Mouse (Mus musculus) liver, postnatal 0 days (tissue): ENCODE data around the gene Cdc34b. TPM values are rescaled to one million over a fixed set of nuclear protein-coding genes. Genes with fewer than 3 reads are reported as not detected.

Source experiments
- ATAC-seq: fragments of 200-750 bp; cut with Nextera tagmentation; 2 replicates; pipeline ENCODE4 v1.8.0; 2017; ENCODE audit warnings: mild to moderate bottlenecking, moderate library complexity
- DNase-seq: peaks from one replicate; pipeline ENCODE4 v3.0.0-alpha.2; 2016
- H3K27ac ChIP-seq: fragments of 300-500 bp; sonication (generic); 2 replicates; pipeline ENCODE4 v1.5.1; 2014; ENCODE audit warnings: antibody characterized with exemption, moderate library complexity, mild to moderate bottlenecking, low read depth
- H3K27me3 ChIP-seq: fragments of 300-500 bp; sonication (generic); 2 replicates; pipeline ENCODE4 v1.6.1; 2014; ENCODE audit warnings: low read length, control low read depth, mixed read lengths; ENCODE audit not compliant: insufficient read depth
- H3K36me3 ChIP-seq: fragments of 300-500 bp; sonication (generic); replicated peaks from 2 replicates; pipeline ENCODE4 v1.6.1; 2014; ENCODE audit warnings: mild to moderate bottlenecking, control low read depth, low read length, moderate library complexity, mixed read lengths; ENCODE audit not compliant: insufficient read depth
- H3K4me1 ChIP-seq: fragments of 300-500 bp; sonication (generic); 2 replicates; pipeline ENCODE4 v1.6.1; 2014; ENCODE audit warnings: antibody characterized with exemption, mild to moderate bottlenecking, control low read depth; ENCODE audit not compliant: insufficient read depth
- H3K4me2 ChIP-seq: fragments of 300-500 bp; sonication (generic); 2 replicates; pipeline ENCODE4 v1.6.1; 2014; ENCODE audit warnings: low read depth, mild to moderate bottlenecking, low read length, moderate library complexity, mixed read lengths
- H3K4me3 ChIP-seq: fragments of 300-500 bp; sonication (generic); 2 replicates; pipeline ENCODE4 v1.5.1; 2014; ENCODE audit warnings: low read depth, low read length
- H3K9ac ChIP-seq: fragments of 300-500 bp; sonication (generic); replicated peaks from 2 replicates; pipeline ENCODE4 v1.6.1; 2014; ENCODE audit warnings: mild to moderate bottlenecking, moderate library complexity
- H3K9me3 ChIP-seq: fragments of 300-500 bp; sonication (generic); 2 replicates; pipeline ENCODE4 v1.6.1; 2016; ENCODE audit warnings: mild to moderate bottlenecking, control low read depth, low read length, mixed read lengths
- CTCF ChIP-seq: sonication (generic); IDR thresholded peaks from 2 replicates; pipeline ENCODE4 v1.5.1; 2016; ENCODE audit warnings: antibody characterized with exemption, low read depth
- EP300 ChIP-seq: IDR thresholded peaks from 2 replicates; pipeline ENCODE4 v1.6.1; 2016; ENCODE audit warnings: antibody characterized with exemption, low read depth, mild to moderate bottlenecking
- WGBS: fragments of 180-500 bp; shearing (Covaris S2); extraction: QIAGEN DNeasy Blood & Tissue Kit; methylation state at CpG from one replicate; pipeline ENCODE4 v1.1.7; 2014; ENCODE audit not compliant: insufficient replicate concordance; 5-methylcytosine and 5-hydroxymethylcytosine counted together
- polyA plus RNA-seq: library from polyadenylated mRNA; unstranded; fragments of >200 nt; fragmentation: Nextera tagmentation; extraction: Ambion mirVana; gene quantifications from 2 replicates; pipeline ENCODE4 v1.2.1, GENCODE M21; 2015

Gene Cdc34b
- polyA plus RNA-seq, 1 experiment from 2014 or later = not detected

DNA sequence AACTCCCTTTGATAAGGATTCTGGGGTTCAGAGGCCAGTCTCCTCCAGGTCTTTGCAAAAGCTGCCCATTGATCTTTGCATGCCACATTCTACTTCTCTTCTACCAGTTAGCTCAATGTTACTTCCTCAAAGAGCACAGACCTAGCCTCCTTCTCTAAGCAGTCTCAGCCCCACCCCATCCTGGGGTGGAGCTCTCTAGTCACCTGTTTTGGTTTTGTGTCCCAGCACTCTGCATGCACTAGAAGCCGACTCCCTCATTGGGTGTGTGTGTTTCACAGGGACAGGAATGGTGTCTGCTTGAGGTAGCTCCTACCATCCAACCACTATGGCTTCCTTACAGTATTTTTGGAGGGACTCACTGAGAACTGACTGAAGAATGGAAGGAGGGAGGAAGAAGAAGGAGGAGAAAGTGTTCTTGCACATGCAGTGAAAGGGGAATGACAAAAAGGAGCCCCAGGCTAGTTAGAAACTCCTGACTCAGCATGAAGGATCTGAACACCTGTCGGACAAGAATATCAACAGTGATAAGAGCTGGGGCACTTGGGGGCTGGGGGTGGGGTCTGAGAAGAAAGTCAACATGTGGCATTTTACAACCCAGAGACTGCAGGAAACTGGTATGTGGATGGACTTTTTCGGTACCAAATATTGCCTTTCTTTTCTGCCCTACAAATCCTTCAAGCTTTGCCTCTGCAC lies 30.9 kb downstream of the Cdc34b start:
- DNase-seq (no peak), ATAC-seq (no peak)
- Histone ChIP-seq H3K4me1 (no peaks in the 10 kb centered on the region), H3K36me3 (no peaks in the 10 kb centered on the region), H3K9me3 (no peaks in the 10 kb centered on the region), H3K9ac (no peak overlapping the region), H3K4me2 (no peak overlapping the region), H3K4me3 (no peak overlapping the region), H3K27me3 (no peaks in the 10 kb centered on the region), H3K27ac (no peak overlapping the region)
- WGBS = 57% methylated on average over 3 of the region's 3 CpGs
- no peak for TF ChIP-seq CTCF
- TF ChIP-seq EP300 = no peak

DNA sequence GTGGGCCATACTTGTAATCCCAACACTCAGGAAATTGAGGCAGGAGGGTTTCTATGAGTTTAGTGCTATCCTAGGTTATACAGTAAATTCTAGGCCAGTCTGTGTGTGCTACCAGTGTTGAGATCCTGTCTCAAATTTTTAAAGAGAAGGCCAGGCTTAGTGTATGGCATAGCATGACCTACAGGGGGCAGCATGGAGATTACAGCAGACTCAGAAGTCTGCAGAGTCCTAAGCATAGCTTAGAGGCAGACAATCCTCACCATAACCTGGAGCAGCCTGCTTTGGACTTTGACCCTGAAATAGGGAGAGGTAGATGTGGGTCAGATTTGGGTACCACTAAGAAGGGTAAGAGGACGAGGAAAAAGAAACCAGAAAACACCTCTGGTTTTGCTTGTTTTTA lies 32.3 kb downstream of the Cdc34b start:
- H3K9ac ChIP-seq = no peak overlapping the region
- H3K27ac ChIP-seq = no peak overlapping the region
- no peaks in the 10 kb centered on the region for H3K9me3 ChIP-seq
- no peak for TF ChIP-seq EP300
- peak; percentile 41 for TF ChIP-seq CTCF
- H3K4me1 ChIP-seq = no peaks in the 10 kb centered on the region
- ATAC-seq (no peak), DNase-seq (no peak)
- no peaks in the 10 kb centered on the region for H3K27me3 ChIP-seq
- H3K4me3 ChIP-seq = no peak overlapping the region
- H3K4me2 ChIP-seq = no peak overlapping the region
- 70% methylated on average over 1 of the region's 1 CpGs for WGBS
- H3K36me3 ChIP-seq = no peaks in the 10 kb centered on the region

DNA sequence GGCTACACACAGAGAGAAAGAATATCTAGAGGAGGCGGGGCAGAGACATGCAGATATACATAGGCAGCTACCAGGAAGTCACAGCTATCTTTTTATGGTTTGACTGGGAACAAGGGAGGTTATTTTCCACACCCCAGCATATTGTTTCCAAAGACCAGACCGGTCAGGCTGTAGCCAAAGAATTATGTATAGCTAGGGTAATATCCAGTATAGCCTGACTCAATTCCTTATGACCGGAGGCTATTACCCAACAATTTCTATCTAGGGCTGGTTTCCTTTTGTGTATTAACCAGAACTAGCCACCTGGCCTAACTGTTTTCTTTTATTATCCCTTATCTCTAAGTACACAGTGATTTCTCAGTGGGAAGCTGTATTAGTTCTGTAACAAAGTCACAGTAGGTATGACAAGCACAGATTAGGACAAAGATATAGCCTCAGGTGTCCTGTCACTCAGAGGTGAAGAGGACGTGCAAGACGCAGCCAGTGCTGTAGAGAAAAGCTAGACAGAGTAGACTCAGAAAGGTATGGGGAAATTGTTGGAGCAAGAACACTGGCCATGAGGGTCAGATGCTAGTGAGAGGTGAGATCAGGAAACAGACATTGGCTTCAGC lies 33.4 kb downstream of the Cdc34b start:
- no peak overlapping the region for H3K4me3 ChIP-seq
- TF ChIP-seq CTCF (no peak), EP300 (no peak)
- ATAC-seq (no peak), DNase-seq (no peak)
- no peaks in the 10 kb centered on the region for H3K27me3 ChIP-seq
- no peaks in the 10 kb centered on the region for H3K4me1 ChIP-seq
- WGBS = 69% methylated on average over 5 of the region's 5 CpGs
- H3K36me3 ChIP-seq = no peaks in the 10 kb centered on the region
- no peak overlapping the region for H3K27ac ChIP-seq
- H3K9me3 ChIP-seq = no peaks in the 10 kb centered on the region
- no peak overlapping the region for H3K9ac ChIP-seq
- H3K4me2 ChIP-seq = no peak overlapping the region

DNA sequence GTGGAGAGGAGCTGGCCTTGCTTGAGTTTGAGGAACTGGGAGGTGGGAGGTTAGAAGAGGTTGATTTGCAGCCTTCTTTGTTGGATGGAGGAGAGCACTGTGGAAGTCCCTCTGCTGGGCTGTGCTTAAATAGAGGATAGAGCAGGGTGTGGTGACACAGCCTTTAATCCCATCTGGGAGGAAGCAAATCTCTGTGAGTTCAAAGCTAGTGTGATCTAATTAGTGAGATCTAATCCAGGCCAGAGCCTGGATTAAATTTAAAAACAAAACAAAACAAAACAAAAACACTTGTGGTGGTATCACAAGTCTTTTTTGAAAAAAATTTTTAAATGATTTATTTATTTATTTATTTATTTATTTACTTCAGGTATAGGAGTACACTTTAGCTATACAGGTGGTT lies 41.0 kb downstream of the Cdc34b start, which contains the start of gene Tmem92:
TSS of gene Tmem92 (minus strand) at position 101 of the 400 bp plus-strand sequence.
- Histone ChIP-seq H3K9me3 (no peaks in the 10 kb centered on the region), H3K4me2 (no peak within 1 kb of the TSS), H3K36me3 (no peaks in the 10 kb centered on the region), H3K4me3 (no peak within 1 kb of the TSS), H3K9ac (no peak within 1 kb of the TSS), H3K4me1 (no peaks in the 10 kb centered on the region), H3K27ac (no peak within 1 kb of the TSS), H3K27me3 (no peaks in the 10 kb centered on the region)
- no peak for ATAC-seq
- DNase-seq = no peak
- TF ChIP-seq CTCF (no peak), EP300 (no peak)

DNA sequence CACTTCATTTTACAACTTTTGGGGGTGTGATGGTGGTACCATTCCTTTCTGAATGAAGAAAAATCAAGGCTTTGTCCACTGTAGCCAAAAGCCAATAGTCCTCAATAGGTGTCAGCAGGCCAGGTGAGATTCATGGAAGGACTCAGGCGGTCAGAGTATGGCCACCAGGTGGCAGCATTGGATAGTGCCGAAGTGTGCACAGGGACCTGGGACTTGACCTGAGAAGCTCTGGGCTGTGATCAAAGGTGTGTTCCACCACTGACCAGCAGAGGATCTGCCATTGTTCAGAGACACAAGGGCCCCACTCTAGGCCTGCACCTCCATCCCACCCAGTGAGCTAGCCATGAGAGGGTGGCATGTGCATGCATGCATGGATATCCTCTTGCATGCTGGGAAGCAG lies 43.7 kb downstream of the Cdc34b start:
- DNase-seq (peak; percentile 81), ATAC-seq (peak; percentile 51; the same call in 1 of the 2 replicates)
- Histone ChIP-seq H3K27ac (no peak overlapping the region), H3K4me1 (no peaks in the 10 kb centered on the region), H3K4me2 (no peak overlapping the region), H3K4me3 (no peak overlapping the region), H3K9ac (no peak overlapping the region), H3K36me3 (no peaks in the 10 kb centered on the region), H3K9me3 (no peaks in the 10 kb centered on the region), H3K27me3 (no peaks in the 10 kb centered on the region)
- 0% methylated on average over 2 of the region's 2 CpGs for WGBS
- no peak for TF ChIP-seq EP300
- peak; percentile 85 for TF ChIP-seq CTCF

DNA sequence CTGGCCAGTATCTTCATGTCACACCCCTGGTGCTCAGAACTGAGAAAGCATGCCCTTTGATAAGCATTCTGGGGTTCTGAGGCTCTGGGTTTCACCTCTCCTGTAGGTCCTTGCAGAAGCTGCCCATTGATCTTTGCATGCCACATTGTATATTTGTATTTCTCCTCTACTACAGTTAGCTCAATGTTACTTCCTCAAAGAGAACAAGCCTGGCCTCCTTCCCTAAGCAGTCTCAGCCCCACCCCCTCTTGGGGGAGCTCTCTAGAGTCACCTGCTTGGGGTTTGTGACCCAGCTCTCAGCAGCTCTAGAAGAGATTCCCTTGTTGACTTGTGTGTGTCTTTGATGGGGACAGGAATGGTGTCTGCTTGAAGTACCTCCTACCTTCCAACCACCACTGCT lies 50.1 kb downstream of the Cdc34b start:
- no peak overlapping the region for H3K9ac ChIP-seq
- ATAC-seq (no peak), DNase-seq (no peak)
- H3K4me3 ChIP-seq = no peak overlapping the region
- no peak overlapping the region for H3K27ac ChIP-seq
- H3K4me2 ChIP-seq = no peak overlapping the region
- no peaks in the 10 kb centered on the region for H3K36me3 ChIP-seq
- no peaks in the 10 kb centered on the region for H3K27me3 ChIP-seq
- no peak for TF ChIP-seq EP300
- TF ChIP-seq CTCF = no peak
- no peaks in the 10 kb centered on the region for H3K9me3 ChIP-seq
- no peaks in the 10 kb centered on the region for H3K4me1 ChIP-seq

Other genes with a start within 250 kb of the Cdc34b start
- gene Epn3, start 241.8 kb upstream of the Cdc34b start, polyA plus RNA-seq = 0.21 and 0.22 TPM in 2 replicates
- 0.13 TPM in 1 of 2 replicates, not detected in the other for gene Mycbpap, start 220.0 kb upstream of the Cdc34b start, polyA plus RNA-seq
- 1.7 and 1.9 TPM in 2 replicates for gene Rsad1, start 192.5 kb upstream of the Cdc34b start, polyA plus RNA-seq
- 0.14 TPM in 2 replicates for gene Chad, start 176.7 kb upstream of the Cdc34b start, polyA plus RNA-seq
- 4.2 and 4.4 TPM in 2 replicates for gene Acsf2, start 139.9 kb upstream of the Cdc34b start, polyA plus RNA-seq
- 51.7 and 57.0 TPM in 2 replicates for gene Lrrc59, start 112.0 kb upstream of the Cdc34b start, polyA plus RNA-seq
- 73.2 and 81.4 TPM in 2 replicates for gene Mrpl27, start 88.0 kb upstream of the Cdc34b start, polyA plus RNA-seq
- 4.5 and 4.9 TPM in 2 replicates for gene Eme1, start 87.8 kb upstream of the Cdc34b start, polyA plus RNA-seq
- 2.7 and 2.9 TPM in 2 replicates for gene Xylt2, start 64.3 kb upstream of the Cdc34b start, polyA plus RNA-seq
- gene Gm11541, start 37.3 kb upstream of the Cdc34b start, polyA plus RNA-seq = not detected in 2 replicates
- not detected in 2 replicates for gene Tmem92, start 40.9 kb downstream of the Cdc34b start, polyA plus RNA-seq
- gene Col1a1, start 194.4 kb downstream of the Cdc34b start, polyA plus RNA-seq = 29.8 and 37.8 TPM in 2 replicates
- gene Hils1, start 225.8 kb downstream of the Cdc34b start, polyA plus RNA-seq = not detected in 2 replicates
- gene Sgca, start 234.5 kb downstream of the Cdc34b start, polyA plus RNA-seq = 0.13 and 0.96 TPM in 2 replicates
- gene Ppp1r9b, start 249.3 kb downstream of the Cdc34b start, polyA plus RNA-seq = 5.7 and 6.1 TPM in 2 replicates